Mouse (Mus musculus): Measurements from ENCODE around the gene Ube2r2.

GRCm38 (mm10) chr4:41149891-41150290 is 14.3 kb downstream of the Ube2r2 start:
- TF ChIP-seq CTCF (IDR thresholded peaks at IDR 0.05; ENCODE audit: low read depth): no peak
- no peak for TF ChIP-seq EP300 (IDR thresholded peaks at IDR 0.05; ENCODE audit: low read depth)
